Mouse (Mus musculus) embryonic facial prominence, embryonic 10.5 days (tissue): ENCODE data around the gene Swt1. TPM values are rescaled to one million over a fixed set of nuclear protein-coding genes. Genes with fewer than 3 reads are reported as not detected.
"Not testable (repeated sequence)": the region's sequence is repeated elsewhere in the genome, so short reads cannot be mapped to it uniquely, and the experiment has no call there.

ENCODE experiments used
- DNase-seq: peaks from one replicate; pipeline ENCODE4 v3.0.0-alpha.2; 2017; ENCODE audit warnings: low spot score
- H3K27ac ChIP-seq: fragments of 300-500 bp; sonication (generic); replicated peaks from 2 replicates; pipeline ENCODE4 v1.5.1; 2016; ENCODE audit warnings: mild to moderate bottlenecking
- H3K27me3 ChIP-seq: fragments of 300-500 bp; sonication (generic); replicated peaks from 2 replicates; pipeline ENCODE4 v1.6.1; 2016; ENCODE audit warnings: low read depth, mild to moderate bottlenecking; ENCODE audit not compliant: poor library complexity, severe bottlenecking
- H3K36me3 ChIP-seq: fragments of 300-500 bp; sonication (generic); replicated peaks from 2 replicates; pipeline ENCODE4 v1.6.1; 2016; ENCODE audit warnings: mild to moderate bottlenecking, moderate library complexity
- H3K4me1 ChIP-seq: fragments of 300-500 bp; sonication (generic); 2 replicates; pipeline ENCODE4 v1.6.1; 2016
- H3K4me3 ChIP-seq: fragments of 300-500 bp; sonication (generic); 2 replicates; pipeline ENCODE4 v1.5.1; 2016; ENCODE audit warnings: mild to moderate bottlenecking, moderate library complexity
- H3K9me3 ChIP-seq: fragments of 300-500 bp; sonication (generic); 2 replicates; pipeline ENCODE4 v1.6.1; 2016; ENCODE audit warnings: mild to moderate bottlenecking
- WGBS: fragments of 180-500 bp; shearing (Covaris S2); methylation state at CpG from one replicate; pipeline ENCODE4 v1.1.7; 2016; 5-methylcytosine and 5-hydroxymethylcytosine counted together
- polyA plus RNA-seq: library from polyadenylated mRNA; unstranded; fragments of >200 nt; fragmentation: Nextera tagmentation; extraction: Ambion mirVana; gene quantifications from 2 replicates; pipeline ENCODE4 v1.2.1, GENCODE M21; 2016

Gene Swt1
- polyA plus RNA-seq, 1 experiment from 2014 or later, result 19.8 TPM

GRCm38 (mm10) chr1:151352911-151353310 is 75.3 kb downstream of the Swt1 start:
- Histone ChIP-seq H3K4me1 (peaks cover 6% of the 10 kb centered on the region; the same call in 1 of the 2 replicates), H3K9me3 (no peaks in the 10 kb centered on the region), H3K36me3 (peaks cover 91% of the 10 kb centered on the region), H3K4me3 (no peak overlapping the region), H3K27ac (no peak overlapping the region), H3K27me3 (no peaks in the 10 kb centered on the region)
- WGBS, result 84% methylated on average over 2 of the region's 2 CpGs
- no peak for DNase-seq

GRCm38 (mm10) chr1:151348293-151348692 is 80.0 kb downstream of the Swt1 start:
- DNase-seq, H3K27me3 ChIP-seq: not testable (repeated sequence)
- 84% methylated on average over 4 of the region's 4 CpGs for WGBS

GRCm38 (mm10) chr1:151346681-151347127 is 81.6 kb downstream of the Swt1 start:
- Histone ChIP-seq H3K4me1 (peaks cover 46% of the 10 kb centered on the region), H3K27ac (peak overlapping the region; percentile 19; the same call in 1 of the 2 replicates), H3K36me3 (peaks cover 29% of the 10 kb centered on the region), H3K9me3 (no peaks in the 10 kb centered on the region), H3K27me3 (no peaks in the 10 kb centered on the region), H3K4me3 (peak overlapping the region; percentile 93)
- 61% methylated on average over 6 of the region's 6 CpGs for WGBS
- no peak for DNase-seq

More at GRCm38 (mm10) chr1:151348293-151348692, 80.0 kb downstream of the Swt1 start:
- H3K36me3 ChIP-seq, result peaks cover 45% of the 10 kb centered on the region
- H3K9me3 ChIP-seq, H3K4me3 ChIP-seq, H3K27ac ChIP-seq: not testable (repeated sequence)
- peaks cover 30% of the 10 kb centered on the region for H3K4me1 ChIP-seq

- H3K27ac ChIP-seq, result peak overlapping the region; percentile 98
- no peak for DNase-seq
- H3K27me3 ChIP-seq, result no peaks in the 10 kb centered on the region
- peak overlapping the region; percentile 93 for H3K4me3 ChIP-seq
- H3K4me1 ChIP-seq, result peaks cover 48% of the 10 kb centered on the region
- no peaks in the 10 kb centered on the region for H3K9me3 ChIP-seq
- peaks cover 21% of the 10 kb centered on the region for H3K36me3 ChIP-seq
Observed at GRCm38 (mm10) chr1:151345863-151346195, 82.4 kb downstream of the Swt1 start.

GRCm38 (mm10) chr1:151345109-151345862 is 83.0 kb downstream of the Swt1 start:
- Histone ChIP-seq H3K4me1 (peaks cover 48% of the 10 kb centered on the region), H3K27me3 (no peaks in the 10 kb centered on the region), H3K4me3 (peak overlapping the region; percentile 93), H3K9me3 (no peaks in the 10 kb centered on the region), H3K27ac (peak overlapping the region; percentile 98), H3K36me3 (peaks cover 15% of the 10 kb centered on the region)
- under 1% methylated on average over 55 of the region's 55 CpGs for WGBS
- DNase-seq, result peak; percentile 95

- Histone ChIP-seq H3K27me3 (no peaks in the 10 kb centered on the region), H3K4me3 (peak within 1 kb of the TSS; percentile 93), H3K27ac (peak within 1 kb of the TSS; percentile 98), H3K9me3 (no peaks in the 10 kb centered on the region), H3K36me3 (peaks cover 7% of the 10 kb centered on the region), H3K4me1 (peaks cover 52% of the 10 kb centered on the region)
- under 1% methylated on average over 104 of the region's 104 CpGs for WGBS
- peak; percentile 98 for DNase-seq
Observed at GRCm38 (mm10) chr1:151344283-151345108, 83.8 kb downstream of the Swt1 start, which contains the start of gene Ivns1abp. Ivns1abp (plus strand) TSS chr1:151344477.

DNA sequence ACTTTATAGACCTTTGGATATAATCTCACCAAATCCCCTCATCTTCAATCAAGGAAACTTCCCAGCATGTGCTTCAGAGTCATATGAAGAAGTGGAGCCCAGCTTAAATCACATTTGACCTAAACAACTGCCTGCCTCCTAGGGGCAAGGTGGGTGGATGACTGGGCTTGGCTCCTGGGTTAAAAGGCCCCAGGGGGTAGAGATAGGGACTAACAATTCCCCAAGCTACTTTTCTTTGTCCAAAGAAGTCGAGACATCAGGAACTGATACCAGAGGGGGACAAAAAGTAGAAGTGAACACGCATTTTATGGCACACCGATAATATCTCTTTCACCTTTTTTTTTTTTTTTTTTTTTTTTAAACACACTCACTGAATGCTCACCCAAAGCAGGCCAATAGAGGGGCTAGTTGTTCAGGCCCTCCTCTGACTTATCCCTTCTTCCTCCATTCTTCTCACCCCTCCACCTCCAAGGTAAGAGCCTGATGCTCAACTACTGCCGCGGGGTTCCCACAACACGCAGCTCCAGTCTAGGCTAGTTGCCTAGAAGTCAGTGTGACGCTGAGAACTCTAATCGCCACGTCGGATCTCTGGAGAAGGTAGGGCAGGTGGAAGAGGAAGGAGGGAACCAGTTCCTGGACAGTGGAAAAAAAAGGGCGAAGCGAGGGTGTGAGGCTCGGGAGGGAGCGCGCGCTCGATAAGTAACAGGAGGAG is 84.5 kb downstream of the Swt1 start:
- peaks cover 2% of the 10 kb centered on the region for H3K36me3 ChIP-seq
- H3K27ac ChIP-seq, result peak overlapping the region; percentile 98
- no peaks in the 10 kb centered on the region for H3K9me3 ChIP-seq
- WGBS, result under 1% methylated on average over 17 of the region's 17 CpGs
- peaks cover 58% of the 10 kb centered on the region for H3K4me1 ChIP-seq
- peak overlapping the region; percentile 93 for H3K4me3 ChIP-seq
- peak; percentile 40 for DNase-seq
- H3K27me3 ChIP-seq, result no peaks in the 10 kb centered on the region

DNA sequence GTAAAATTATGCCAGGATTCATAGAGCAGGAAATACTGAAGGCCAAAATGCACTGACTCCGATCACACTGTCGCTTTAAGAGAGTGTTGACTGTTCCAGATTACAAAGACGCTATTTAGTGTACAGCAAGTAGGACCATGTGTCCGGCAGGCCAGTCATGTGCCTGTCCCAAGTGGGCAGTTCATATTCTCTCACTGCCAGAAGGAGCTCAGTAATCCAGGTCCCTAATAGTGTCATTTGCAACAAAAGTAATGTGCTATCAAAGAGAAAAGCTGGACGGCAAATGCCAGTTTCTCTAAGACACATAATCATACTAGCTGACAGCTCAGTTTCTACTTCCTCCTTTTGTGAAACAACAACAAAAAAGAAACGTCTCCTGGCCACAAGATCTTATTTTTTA is 85.3 kb downstream of the Swt1 start:
- Histone ChIP-seq H3K36me3 (no peaks in the 10 kb centered on the region), H3K4me3 (peak overlapping the region; percentile 93; the same call in 1 of the 2 replicates), H3K9me3 (no peaks in the 10 kb centered on the region), H3K27me3 (no peaks in the 10 kb centered on the region), H3K4me1 (peaks cover 54% of the 10 kb centered on the region), H3K27ac (no peak overlapping the region; the same call in 1 of the 2 replicates)
- WGBS, result 28% methylated on average over 6 of the region's 6 CpGs
- no peak for DNase-seq

DNA sequence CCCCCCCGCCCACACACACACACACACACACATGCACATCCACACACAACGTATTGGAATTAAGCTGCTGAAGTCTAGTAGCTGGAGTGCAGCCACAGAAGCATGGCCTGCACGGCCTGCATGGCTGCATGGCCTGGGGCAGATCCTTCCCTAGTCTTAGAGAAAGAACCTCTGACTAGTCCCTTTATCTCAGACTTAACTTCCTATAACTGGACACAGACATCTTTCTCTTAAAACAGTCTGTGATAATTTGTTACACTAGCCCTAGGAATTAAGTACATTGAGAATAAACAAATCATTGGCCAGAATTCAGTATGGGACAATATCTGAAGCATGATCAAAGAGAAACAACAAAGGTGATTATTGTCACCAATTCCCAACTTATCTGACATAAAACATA is 85.9 kb downstream of the Swt1 start:
- Histone ChIP-seq H3K27me3 (no peaks in the 10 kb centered on the region), H3K27ac (no peak overlapping the region), H3K4me3 (no peak overlapping the region), H3K9me3 (no peaks in the 10 kb centered on the region), H3K36me3 (no peaks in the 10 kb centered on the region), H3K4me1 (peaks cover 53% of the 10 kb centered on the region)
- no peak for DNase-seq
- 51% methylated on average over 3 of the region's 3 CpGs for WGBS

- no peak for DNase-seq
- Histone ChIP-seq H3K36me3 (no peaks in the 10 kb centered on the region), H3K27ac (no peak overlapping the region), H3K4me1 (peaks cover 45% of the 10 kb centered on the region), H3K4me3 (no peak overlapping the region), H3K9me3 (no peaks in the 10 kb centered on the region), H3K27me3 (no peaks in the 10 kb centered on the region)
- 64% methylated on average over 8 of the region's 8 CpGs for WGBS
Observed at GRCm38 (mm10) chr1:151341321-151342044, 86.8 kb downstream of the Swt1 start.

- H3K27me3 ChIP-seq, result no peaks in the 10 kb centered on the region
- no peak for DNase-seq
- WGBS, result 43% methylated on average over 2 of the region's 2 CpGs
- H3K9me3 ChIP-seq, result no peaks in the 10 kb centered on the region
- no peaks in the 10 kb centered on the region for H3K36me3 ChIP-seq
- peaks cover 37% of the 10 kb centered on the region for H3K4me1 ChIP-seq
- H3K4me3 ChIP-seq, result no peak overlapping the region
- H3K27ac ChIP-seq, result no peak overlapping the region
Observed at GRCm38 (mm10) chr1:151338941-151339340, 89.3 kb downstream of the Swt1 start.

DNA sequence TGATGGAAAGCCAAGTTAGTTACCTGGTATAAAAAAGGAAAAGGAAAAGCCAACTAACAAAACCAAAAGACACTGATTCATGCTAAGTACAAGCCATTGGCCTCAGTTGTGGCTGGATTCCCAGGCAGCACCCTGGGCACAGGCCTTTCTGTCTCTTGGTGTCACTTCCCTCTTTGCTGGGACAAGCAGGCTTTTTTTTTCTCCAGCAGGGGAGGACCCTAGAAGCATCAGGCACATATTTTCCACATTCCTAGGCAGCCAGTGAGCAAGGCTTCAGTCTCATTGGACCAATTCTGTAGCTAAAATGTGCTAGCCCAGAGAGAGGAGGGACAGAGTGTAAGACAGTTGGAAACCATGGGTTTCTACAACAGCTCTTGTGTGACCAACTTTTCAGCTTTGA is 90.0 kb downstream of the Swt1 start:
- no peaks in the 10 kb centered on the region for H3K27me3 ChIP-seq
- H3K4me1 ChIP-seq, result peaks cover 30% of the 10 kb centered on the region
- DNase-seq, result no peak
- H3K27ac ChIP-seq, result no peak overlapping the region
- H3K36me3 ChIP-seq, result no peaks in the 10 kb centered on the region
- no peak overlapping the region for H3K4me3 ChIP-seq
- H3K9me3 ChIP-seq, result no peaks in the 10 kb centered on the region
